Mouse (Mus musculus) c-Kit-positive CD71-positive TER-119-negative erythroid progenitor cells, embryonic 14.5 days (primary cell): ENCODE results near the gene Plxnb1.
A peak's percentile ranks its signal among the peaks of the same experiment; 100 is the strongest.
"Not testable (repeated sequence)": the region's sequence is repeated elsewhere in the genome, so short reads cannot be mapped to it uniquely, and the experiment has no call there.

Source experiments
- DNase-seq: peaks from one replicate; pipeline ENCODE4 v3.0.0-alpha.2; 2013; ENCODE audit warnings: low read depth

Gene Plxnb1

GRCm38 (mm10) chr9:109102541-109102940 is 7.4 kb downstream of the Plxnb1 start:
- no peak for DNase-seq

DNA sequence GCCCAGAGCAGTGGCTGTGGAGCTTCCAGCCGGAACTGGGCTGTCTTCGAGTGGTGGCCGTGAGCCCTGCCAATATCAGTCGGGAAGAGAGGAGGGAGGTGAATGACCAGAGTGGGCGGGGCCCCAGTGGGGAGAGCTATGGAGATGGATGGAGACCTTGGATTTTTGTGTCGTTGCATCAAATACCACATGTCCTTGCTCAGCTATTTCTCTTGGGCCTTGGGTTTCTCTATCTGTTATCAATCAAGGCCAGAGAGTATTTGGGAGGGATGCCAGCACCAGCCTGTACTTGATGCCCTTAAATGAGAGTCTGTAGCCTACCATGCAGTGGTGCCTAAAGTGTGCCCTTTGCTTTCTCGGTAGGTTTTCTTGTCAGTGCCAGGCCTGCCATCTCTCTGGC is 8.1 kb downstream of the Plxnb1 start:
- no peak for DNase-seq

GRCm38 (mm10) chr9:109104083-109104482 is 8.9 kb downstream of the Plxnb1 start:
- DNase-seq: no peak

DNA sequence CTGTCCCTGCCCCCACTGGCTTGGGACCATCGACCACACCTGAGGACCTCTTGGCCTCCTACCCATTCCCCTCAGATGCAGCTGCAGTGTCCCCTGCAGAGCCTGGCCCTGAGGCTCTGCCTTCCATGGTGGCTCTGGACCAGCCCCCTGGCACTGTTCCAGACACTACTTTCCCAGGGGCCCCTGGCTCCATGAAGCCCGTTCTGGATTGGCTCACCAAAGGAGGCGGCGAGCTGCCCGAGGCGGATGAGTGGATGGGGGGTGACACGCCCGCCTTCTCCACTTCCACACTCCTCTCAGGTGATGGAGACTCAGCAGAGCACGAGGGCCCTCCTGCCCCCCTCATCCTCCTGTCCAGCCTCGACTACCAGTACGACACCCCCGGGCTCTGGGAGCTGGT is 9.8 kb downstream of the Plxnb1 start:
- DNase-seq: no peak

DNA sequence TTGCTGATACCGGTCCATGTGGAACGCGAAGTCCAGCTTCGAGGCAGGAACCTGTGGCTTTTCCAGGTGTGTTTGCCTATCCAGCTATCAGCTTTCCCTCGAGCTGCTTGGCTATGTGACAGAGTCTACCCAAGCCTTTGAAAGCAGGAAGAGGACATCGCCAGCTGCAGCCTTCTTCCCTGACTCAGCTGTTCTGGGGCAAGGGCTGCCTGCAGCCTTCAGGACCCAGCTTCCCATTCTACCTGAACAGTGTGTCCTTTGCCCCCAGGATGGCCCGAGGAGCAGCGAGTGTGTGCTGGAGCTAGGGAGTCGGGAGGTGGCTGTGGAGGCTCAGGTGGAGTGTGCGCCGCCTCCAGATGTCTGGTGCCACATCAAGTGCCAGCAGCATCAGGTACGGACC is 10.5 kb downstream of the Plxnb1 start:
- no peak for DNase-seq

DNA sequence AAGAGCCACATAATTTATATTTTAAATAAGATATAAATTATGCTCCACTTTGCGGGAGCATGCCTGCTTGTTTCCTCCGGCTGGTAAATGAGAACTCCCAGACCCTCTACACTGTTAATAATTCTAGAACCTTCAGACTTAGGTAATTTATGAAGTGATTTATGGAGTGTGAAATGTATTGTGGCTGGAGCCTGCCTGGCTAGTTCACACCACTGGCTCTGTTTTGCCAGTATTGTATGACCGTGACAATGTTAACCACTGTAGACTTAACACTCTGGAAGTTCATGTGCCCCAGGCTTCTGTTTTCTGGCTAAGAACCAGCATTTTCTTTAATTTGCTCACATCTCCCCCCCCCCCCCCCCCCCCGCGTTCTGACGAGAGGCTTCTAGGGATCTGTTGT is 12.2 kb downstream of the Plxnb1 start:
- no peak for DNase-seq

GRCm38 (mm10) chr9:109110240-109110639 is 15.1 kb downstream of the Plxnb1 start:
- DNase-seq: no peak

GRCm38 (mm10) chr9:109111101-109111500 is 15.9 kb downstream of the Plxnb1 start:
- no peak for DNase-seq

GRCm38 (mm10) chr9:109111591-109111990 is 16.4 kb downstream of the Plxnb1 start:
- DNase-seq: no peak

DNA sequence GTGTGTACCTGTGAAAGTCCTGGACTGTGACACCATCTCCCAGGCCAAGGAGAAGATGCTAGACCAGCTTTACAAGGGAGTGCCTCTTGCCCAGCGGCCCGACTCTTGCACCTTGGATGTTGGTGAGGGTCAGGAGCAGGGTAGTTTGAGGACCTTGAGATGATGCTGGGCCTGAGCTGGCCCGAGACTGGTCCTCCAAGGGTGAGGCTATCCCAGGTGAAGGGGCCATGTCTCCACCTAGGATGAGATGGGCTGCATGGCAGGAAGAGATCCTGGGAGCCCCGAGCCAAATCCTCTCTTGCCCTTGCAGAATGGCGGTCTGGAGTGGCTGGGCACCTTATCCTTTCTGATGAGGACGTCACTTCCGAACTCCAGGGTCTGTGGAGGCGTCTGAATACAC is 18.1 kb downstream of the Plxnb1 start:
- no peak for DNase-seq

DNA sequence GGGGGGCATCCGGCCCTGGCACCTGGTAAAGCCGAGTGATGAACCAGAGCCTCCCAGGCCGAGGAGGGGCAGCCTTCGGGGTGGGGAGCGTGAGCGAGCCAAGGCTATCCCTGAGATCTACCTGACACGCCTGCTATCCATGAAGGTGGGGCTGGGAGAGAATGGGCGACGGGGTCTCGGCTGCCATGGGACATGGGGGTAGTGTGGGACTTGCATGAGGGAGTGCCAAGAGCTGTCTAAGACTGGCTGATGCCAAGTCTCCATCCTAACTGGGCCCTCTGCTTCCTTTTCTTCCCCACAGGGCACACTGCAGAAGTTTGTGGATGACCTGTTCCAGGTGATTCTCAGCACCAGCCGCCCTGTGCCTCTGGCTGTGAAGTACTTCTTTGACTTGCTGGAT is 19.1 kb downstream of the Plxnb1 start:
- DNase-seq: no peak

GRCm38 (mm10) chr9:109114871-109115270 is 19.7 kb downstream of the Plxnb1 start:
- DNase-seq: no peak

GRCm38 (mm10) chr9:109116205-109116604 is 21.0 kb downstream of the Plxnb1 start:
- DNase-seq: no peak

DNA sequence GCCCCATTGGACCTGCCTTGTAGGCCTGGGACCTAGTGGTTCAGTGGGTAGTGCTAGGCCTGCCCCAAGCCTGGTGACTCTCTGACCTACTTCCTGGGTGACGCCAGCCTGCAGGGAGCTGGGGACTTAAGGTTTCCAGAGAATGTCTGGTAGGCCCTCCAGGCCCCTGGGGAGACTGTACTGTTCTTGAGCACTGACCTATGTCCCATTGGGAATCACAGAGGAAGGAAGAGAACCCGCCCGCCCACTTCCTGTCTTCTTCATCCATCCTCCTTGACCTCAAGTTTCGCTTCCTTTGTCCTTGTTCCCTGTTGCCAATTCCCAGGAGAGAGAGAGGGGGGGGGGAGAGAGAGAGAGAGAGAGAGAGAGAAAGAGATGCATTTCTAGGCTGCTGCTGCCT is 22.9 kb downstream of the Plxnb1 start:
- DNase-seq: no peak

GRCm38 (mm10) chr9:109119571-109119970 is 24.4 kb downstream of the Plxnb1 start:
- no peak for DNase-seq

DNA sequence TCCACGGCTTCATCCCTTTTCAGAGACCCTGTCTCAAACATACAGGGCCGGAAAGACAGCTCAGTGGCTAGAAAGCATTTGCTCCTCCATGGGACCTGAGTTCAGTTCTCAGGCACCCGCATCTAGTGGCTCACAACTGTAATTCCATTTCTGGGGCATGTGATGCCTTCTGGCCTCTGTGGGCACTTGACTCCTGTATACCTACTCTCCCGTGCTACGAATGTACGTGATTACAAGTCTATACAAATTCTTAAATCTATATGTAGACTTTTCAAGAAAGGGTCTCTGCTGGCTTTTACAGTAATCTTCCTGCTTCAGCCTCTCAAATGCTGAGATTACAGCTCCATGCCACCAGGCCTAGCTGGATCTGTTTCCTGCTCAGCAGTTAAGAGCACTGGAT is 25.8 kb downstream of the Plxnb1 start:
- no peak for DNase-seq

DNA sequence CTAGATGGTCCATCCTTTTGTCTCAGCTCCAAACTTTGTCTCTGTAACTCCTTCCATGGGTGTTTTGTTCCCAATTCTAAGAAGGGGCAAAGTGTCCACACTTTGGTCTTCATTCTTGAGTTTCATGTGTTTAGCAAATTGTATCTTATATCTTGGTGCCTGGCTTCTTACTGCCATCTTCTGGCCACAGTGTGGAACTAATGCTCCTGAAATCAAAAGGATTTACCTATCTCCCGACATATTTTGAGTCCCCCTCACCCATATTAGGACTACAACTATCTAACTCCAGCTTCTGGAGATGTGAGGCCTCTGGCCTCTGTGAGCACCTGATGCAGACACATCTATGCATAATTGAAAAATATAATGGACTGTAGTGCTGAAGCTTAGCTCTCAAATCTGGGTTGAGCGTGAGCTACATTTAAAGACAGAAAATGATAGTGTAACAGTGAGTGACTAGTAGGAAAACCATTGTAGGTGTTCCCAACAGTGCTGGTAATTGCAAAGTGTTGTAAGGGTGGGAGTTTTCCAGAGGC is 27.4 kb downstream of the Plxnb1 start:
- peak; percentile 16 for DNase-seq

- DNase-seq: no peak
Measured at GRCm38 (mm10) chr9:109123266-109123665, 28.1 kb downstream of the Plxnb1 start.

DNA sequence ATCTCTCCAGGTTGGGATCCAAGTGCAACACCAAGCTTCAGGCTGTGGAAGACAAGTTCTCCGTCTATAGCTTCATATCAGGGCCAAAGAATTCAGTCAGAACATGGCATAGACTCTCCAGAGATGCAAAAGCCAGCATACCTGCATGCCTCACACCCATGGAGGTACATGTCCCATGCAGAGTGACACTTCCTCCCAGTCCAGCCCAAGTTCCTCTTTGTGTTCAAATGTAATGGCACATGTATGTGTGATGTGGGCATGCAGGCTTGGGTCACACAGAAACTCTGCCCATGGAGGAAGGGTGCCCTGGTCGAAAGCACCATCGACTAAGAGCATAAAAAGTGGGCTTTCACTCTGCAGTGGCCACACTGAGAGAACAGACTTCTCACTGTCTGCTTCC is 29.0 kb downstream of the Plxnb1 start:
- no peak for DNase-seq

GRCm38 (mm10) chr9:109125043-109125442 is 29.9 kb downstream of the Plxnb1 start:
- no peak for DNase-seq

DNA sequence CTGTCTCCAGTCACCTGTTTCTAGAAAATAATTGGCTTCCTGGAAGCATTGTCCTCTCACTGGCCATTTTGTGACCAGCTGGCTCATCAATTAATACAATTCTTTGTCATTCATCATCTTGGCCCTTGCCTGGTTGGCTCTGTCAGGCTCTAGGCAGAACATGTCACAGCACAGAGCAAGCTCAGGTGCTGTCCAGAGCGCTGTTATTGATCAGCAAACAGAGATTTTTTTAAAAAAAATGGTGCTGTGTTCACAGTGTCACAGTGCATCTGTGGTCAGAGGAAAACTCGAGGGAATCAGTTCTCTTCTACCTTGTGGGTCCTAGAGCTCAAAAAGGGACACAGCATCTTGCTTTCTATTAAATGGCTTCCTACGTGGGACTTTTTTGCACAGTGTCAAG is 30.3 kb downstream of the Plxnb1 start:
- no peak for DNase-seq

DNA sequence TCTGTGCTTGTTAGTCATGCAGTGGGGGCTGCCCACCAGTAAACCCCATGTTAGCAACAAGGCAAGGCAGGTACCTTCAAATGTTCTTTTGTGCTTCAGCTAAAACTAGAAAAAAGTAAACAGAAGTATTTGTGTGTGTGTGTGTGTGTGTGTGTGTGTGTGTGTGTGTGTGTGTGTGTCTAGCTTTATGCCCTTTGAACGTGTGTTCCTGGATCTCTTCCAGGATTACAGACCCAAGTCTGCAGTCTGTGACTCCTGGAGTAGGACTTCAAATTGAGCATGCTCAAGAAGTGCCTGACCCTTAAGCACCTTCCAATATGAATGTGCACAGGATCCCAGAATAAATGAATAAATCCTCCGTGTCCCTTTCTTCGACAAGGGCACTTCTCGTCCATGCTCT is 31.9 kb downstream of the Plxnb1 start:
- no peak for DNase-seq

DNA sequence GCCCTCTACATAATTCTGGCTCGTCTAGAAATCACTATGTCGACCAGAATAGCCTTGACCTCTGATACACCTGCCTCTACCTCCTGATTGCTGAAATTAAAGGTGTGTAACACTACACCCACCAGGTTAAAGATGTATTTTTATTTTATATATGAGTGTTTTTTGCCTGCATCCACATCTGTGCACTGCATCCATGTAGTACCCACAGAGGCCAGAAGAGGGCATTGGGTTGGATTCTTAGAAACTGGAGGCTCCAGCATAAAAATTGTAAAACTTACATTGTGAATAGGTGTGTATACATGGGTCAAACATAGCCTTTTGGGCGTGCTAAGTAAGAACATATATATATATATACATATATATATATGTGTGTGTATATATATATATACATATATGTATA is 33.0 kb downstream of the Plxnb1 start:
- DNase-seq: no peak

- no peak for DNase-seq
Measured at GRCm38 (mm10) chr9:109130076-109130475, 34.9 kb downstream of the Plxnb1 start.

DNA sequence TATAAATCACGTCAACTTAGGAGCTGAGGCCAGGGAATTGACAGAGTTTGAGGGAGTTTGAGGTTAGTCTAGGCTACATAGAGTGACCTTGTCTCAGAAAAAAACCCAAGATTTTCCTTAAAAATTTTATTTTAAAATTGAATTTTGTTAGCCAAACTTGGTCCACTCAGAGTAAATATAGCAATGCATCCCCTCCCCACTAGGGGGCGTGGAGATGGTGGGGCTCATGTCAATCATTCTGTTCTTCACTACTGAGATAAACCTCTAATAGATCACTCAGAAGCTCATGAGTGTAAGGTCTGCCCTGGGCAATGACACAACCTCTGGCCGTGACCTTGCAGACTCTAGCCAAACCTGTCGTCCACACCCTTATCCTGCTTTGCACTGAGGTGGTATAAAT is 45.2 kb downstream of the Plxnb1 start:
- not testable (repeated sequence) for DNase-seq
